Mouse (Mus musculus) MEL (cell line): Measurements from ENCODE around the gene Efna2.

ENCODE experiments used
- POLR2AphosphoS5 ChIP-seq: IDR thresholded peaks from 2 replicates; pipeline ENCODE4 v1.6.1; 2012; ENCODE audit warnings: low read depth, borderline replicate concordance, mild to moderate bottlenecking, inconsistent platforms, low read length, moderate library complexity, mixed read lengths
- RAD21 ChIP-seq: IDR thresholded peaks from 2 replicates; pipeline ENCODE4 v1.6.1; 2011; ENCODE audit warnings: mild to moderate bottlenecking, low read depth, low read length, improper control_type of control experiment

DNA sequence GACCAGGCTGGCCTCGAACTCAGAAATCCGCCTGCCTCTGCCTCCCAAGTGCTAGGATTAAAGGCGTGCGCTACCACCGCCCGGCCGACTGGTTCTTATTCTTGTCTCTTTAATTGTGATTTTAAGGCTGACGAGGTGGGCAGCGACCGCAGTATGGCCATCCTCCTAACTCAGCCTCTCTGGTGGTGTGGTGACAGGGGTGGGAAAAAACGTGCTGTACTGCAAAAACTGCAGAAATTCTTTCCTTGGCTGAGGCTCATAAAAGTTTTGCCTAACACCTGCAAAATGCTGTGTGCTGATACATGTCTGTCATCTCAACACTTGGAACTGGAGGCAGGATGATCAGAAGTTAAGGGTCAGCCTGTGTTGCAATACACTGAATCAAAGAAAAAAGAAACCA is 5.9 kb upstream of the Efna2 start:
- TF ChIP-seq POLR2AphosphoS5 (no peak), RAD21 (no peak)
